Mouse (Mus musculus) megakaryocyte, embryonic 14.5 days (primary cell): ENCODE measurements around the gene Rap1gds1.

Experiments
- FLI1 ChIP-seq: IDR thresholded peaks from 2 replicates; pipeline ENCODE4 v1.6.1; 2012; ENCODE audit warnings: low read length, inconsistent platforms, mixed read lengths
- GATA1 ChIP-seq: IDR thresholded peaks from 3 replicates; pipeline ENCODE4 v1.6.1; 2012; ENCODE audit warnings: mixed read lengths, low read length, inconsistent platforms, borderline replicate concordance

- TF ChIP-seq GATA1 (no peak), FLI1 (no peak)
These were observed 3.0 kb upstream of the Rap1gds1 start for GRCm38 (mm10) chr3:139078010-139078409.
